ENCODE assay signal across 8 mouse cellular contexts in the genomic region with DNA sequence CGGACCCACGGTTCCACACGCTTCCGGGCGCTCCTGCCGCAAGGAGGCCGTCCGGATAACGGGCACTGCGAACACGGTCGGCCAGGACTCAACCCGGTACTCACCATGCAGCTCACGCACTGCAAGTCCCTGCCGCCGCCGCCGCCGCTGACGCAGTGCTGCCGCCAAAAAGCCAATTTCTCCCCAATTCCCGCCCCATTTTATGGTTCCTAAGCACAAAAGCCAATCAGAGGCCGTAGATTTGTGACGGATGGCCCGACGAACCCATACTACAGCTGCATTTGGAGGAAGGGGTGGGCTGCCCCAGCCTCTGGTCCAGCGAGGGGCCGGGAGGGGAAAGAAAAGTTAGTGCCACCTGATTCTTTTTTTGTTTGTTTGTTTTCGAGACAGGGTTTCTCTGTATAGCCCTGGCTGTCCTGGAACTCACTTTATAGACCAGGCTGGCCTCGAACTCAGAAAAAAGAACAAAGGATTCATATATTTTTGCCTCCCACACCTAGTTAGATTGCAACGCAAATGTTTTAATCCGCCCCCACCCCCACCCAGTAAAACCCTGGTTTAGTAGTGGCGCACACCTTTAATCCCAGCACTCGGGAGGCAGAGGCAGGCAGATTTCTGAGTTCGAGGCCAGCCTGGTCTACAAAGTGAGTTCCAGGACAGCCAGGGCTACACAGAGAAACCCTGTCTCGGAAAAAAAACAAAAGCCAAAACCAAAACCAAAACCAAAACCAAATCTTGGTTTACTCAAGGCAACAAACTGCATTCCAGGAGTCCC.
DNase-seq lines count a peak whose midpoint lies in the region; ATAC-seq and TF ChIP-seq lines count a peak whose summit lies in the region.

No protein-coding gene starts in this region.

- peaks cover 18% of the 10 kb centered on the region for H3K4me1 ChIP-seq in heart, embryonic 12.5 days (replicated peaks)
- no peaks in the 10 kb centered on the region for H3K4me1 ChIP-seq in kidney, postnatal 0 days (replicated peaks; ENCODE audit: insufficient read depth, low read length)
- H3K4me1 ChIP-seq in liver, embryonic 11.5 days (replicated peaks; ENCODE audit: control insufficient read depth, insufficient read depth, low read length) = peaks cover 7% of the 10 kb centered on the region
- 0 out of 2 replicates have a peak, but pooled peaks cover 3% of the 10 kb centered on the region for H3K4me1 ChIP-seq in stomach, embryonic 14.5 days (ENCODE audit: control insufficient read depth, insufficient read depth, low read length)

- H3K4me2 ChIP-seq in heart, embryonic 12.5 days = peak overlapping the region; percentile 70
- H3K4me2 ChIP-seq in kidney, postnatal 0 days (ENCODE audit: low read length) = peak overlapping the region; percentile 65
- peak overlapping the region; percentile 75 for H3K4me2 ChIP-seq in liver, embryonic 11.5 days
- H3K4me2 ChIP-seq in stomach, embryonic 14.5 days (replicated peaks; ENCODE audit: low read depth, low read length) = peak overlapping the region; percentile 44

- peaks cover 27% of the 10 kb centered on the region for H3K36me3 ChIP-seq in heart, embryonic 12.5 days
- H3K36me3 ChIP-seq in kidney, postnatal 0 days (ENCODE audit: insufficient read depth, low read length) = no peaks in the 10 kb centered on the region
- peaks cover 23% of the 10 kb centered on the region for H3K36me3 ChIP-seq in liver, embryonic 11.5 days (ENCODE audit: control insufficient read depth, insufficient read depth, low read length)
- H3K36me3 ChIP-seq in stomach, embryonic 14.5 days (ENCODE audit: control insufficient read depth, insufficient read depth, low read length) = 0 out of 2 replicates have a peak, but pooled peaks cover 11% of the 10 kb centered on the region

- WGBS in heart, embryonic 12.5 days = 10% methylated on average over 36 of the region's 36 CpGs
- 11% methylated on average over 36 of the region's 36 CpGs for WGBS in kidney, postnatal 0 days
- WGBS in liver, embryonic 11.5 days = 6% methylated on average over 36 of the region's 36 CpGs
- WGBS in stomach, embryonic 14.5 days = 12% methylated on average over 36 of the region's 36 CpGs

- no peaks in the 10 kb centered on the region for H3K9me3 ChIP-seq in heart, embryonic 12.5 days (replicated peaks)
- no peaks in the 10 kb centered on the region for H3K9me3 ChIP-seq in kidney, postnatal 0 days (replicated peaks; ENCODE audit: low read length)
- no peaks in the 10 kb centered on the region for H3K9me3 ChIP-seq in liver, embryonic 11.5 days (ENCODE audit: control insufficient read depth, low read length)
- no peaks in the 10 kb centered on the region for H3K9me3 ChIP-seq in stomach, embryonic 14.5 days (ENCODE audit: control insufficient read depth, low read depth, low read length)

- peak overlapping the region; percentile 86 for H3K9ac ChIP-seq in heart, embryonic 12.5 days
- H3K9ac ChIP-seq in kidney, postnatal 0 days (ENCODE audit: low read depth, low read length) = peak overlapping the region; percentile 54; the same call in 1 of the 2 replicates
- H3K9ac ChIP-seq in liver, embryonic 11.5 days (ENCODE audit: low read depth, low read length) = peak overlapping the region; percentile 75
- peak overlapping the region; percentile 36; the same call in 1 of the 2 replicates for H3K9ac ChIP-seq in stomach, embryonic 14.5 days (replicated peaks; ENCODE audit: low read depth, low read length)

- peak; percentile 94 for DNase-seq in CD4-positive helper T cell, adult 2 months (ENCODE audit: low read depth, low spot score)
- DNase-seq in brain, embryonic 18.5 days (ENCODE audit: low read depth, low spot score) = peak; percentile 78
- DNase-seq in kidney, postnatal 0 days (ENCODE audit: low spot score) = peak; percentile 98
- peak; percentile 91 for DNase-seq in liver, embryonic 11.5 days (ENCODE audit: low spot score)
- DNase-seq in naive thymus-derived CD4-positive, alpha-beta T cell, adult 2 months (ENCODE audit: low read depth) = peak; percentile 94

- no peaks in the 10 kb centered on the region for H3K27me3 ChIP-seq in heart, embryonic 12.5 days (replicated peaks)
- no peaks in the 10 kb centered on the region for H3K27me3 ChIP-seq in kidney, postnatal 0 days (ENCODE audit: insufficient read depth, low read length)
- H3K27me3 ChIP-seq in liver, embryonic 11.5 days (replicated peaks; ENCODE audit: control insufficient read depth, insufficient read depth, low read length) = no peaks in the 10 kb centered on the region
- H3K27me3 ChIP-seq in stomach, embryonic 14.5 days (ENCODE audit: control insufficient read depth, insufficient read depth, low read length) = no peaks in the 10 kb centered on the region

- ATAC-seq in erythroid progenitor cell, adult 5-6 weeks (replicated peaks; ENCODE audit: low FRiP score, poor library complexity, severe bottlenecking) = peak; percentile 98
- peak; percentile 89 for ATAC-seq in heart, embryonic 12.5 days (ENCODE audit: insufficient number of reproducible peaks, low FRiP score)
- peak; percentile 88 for ATAC-seq in kidney, postnatal 0 days (replicated peaks; ENCODE audit: low FRiP score, low read depth)
- peak; percentile 96 for ATAC-seq in liver, embryonic 11.5 days (replicated peaks; ENCODE audit: low FRiP score)
- peak; percentile 95 for ATAC-seq in stomach, embryonic 14.5 days (ENCODE audit: insufficient number of reproducible peaks, insufficient read depth, low FRiP score, low read depth)

- H3K27ac ChIP-seq in heart, embryonic 12.5 days (ENCODE audit: poor library complexity, severe bottlenecking) = no peak overlapping the region
- no peak overlapping the region for H3K27ac ChIP-seq in kidney, postnatal 0 days
- no peak overlapping the region for H3K27ac ChIP-seq in liver, embryonic 11.5 days (ENCODE audit: low read depth, low read length)
- no peak overlapping the region for H3K27ac ChIP-seq in stomach, embryonic 14.5 days (ENCODE audit: low read length)

- H3K4me3 ChIP-seq in heart, embryonic 12.5 days = peak overlapping the region; percentile 83
- peak overlapping the region; percentile 60 for H3K4me3 ChIP-seq in kidney, postnatal 0 days (replicated peaks; ENCODE audit: low read depth, low read length)
- peak overlapping the region; percentile 56 for H3K4me3 ChIP-seq in liver, embryonic 11.5 days (ENCODE audit: low read depth, low read length)
- peak overlapping the region; percentile 47 for H3K4me3 ChIP-seq in stomach, embryonic 14.5 days (ENCODE audit: low read depth, low read length)

- no peak for TF ChIP-seq CTCF in kidney, postnatal 0 days (IDR thresholded peaks at IDR 0.05; ENCODE audit: low read depth)

Comparison
In these comparisons a context has a peak if more than half of its experiments do, and no peak if none do; other contexts are left out.
1. H3K9ac ChIP-seq: peak in every context shown above with its lines; median percentile 86 in heart, embryonic 12.5 days; 75 in liver, embryonic 11.5 days; 54 in kidney, postnatal 0 days; 36 in stomach, embryonic 14.5 days.